Comparison of ENCODE assay signal across 19 mouse cellular contexts in genomic region chr11:20278702-20279101, GRCm38 (mm10). TPM values are rescaled to one million over a fixed set of nuclear protein-coding genes. Genes with fewer than 3 reads are reported as not detected.
DNase-seq lines count a peak whose midpoint lies in the region; ATAC-seq and TF ChIP-seq lines count a peak whose summit lies in the region.
"Had no signal": no experiment of that assay in that cellular context is flagged by ENCODE, and none has a peak within 500 bp of the region (broad histone marks: within the 10 kb centered on the region; RNA-seq: fewer than 3 reads in every experiment).

No protein-coding gene starts in this region.

- H3K36me3 ChIP-seq in hindbrain, embryonic 15.5 days, result no peaks in the 10 kb centered on the region
- no peaks in the 10 kb centered on the region for H3K36me3 ChIP-seq in hindbrain, embryonic 13.5 days
- H3K36me3 ChIP-seq in lung, postnatal 0 days (ENCODE audit: insufficient read depth, low read length), result no peaks in the 10 kb centered on the region
- H3K36me3 ChIP-seq in kidney, postnatal 0 days (ENCODE audit: insufficient read depth, low read length), result no peaks in the 10 kb centered on the region
- no peaks in the 10 kb centered on the region for H3K36me3 ChIP-seq in stomach, embryonic 16.5 days (ENCODE audit: control insufficient read depth, insufficient read depth, low read length)
- H3K36me3 ChIP-seq: embryonic facial prominence, embryonic 15.5 days; limb, embryonic 15.5 days had no signal

- no peaks in the 10 kb centered on the region for H3K9me3 ChIP-seq in hindbrain, embryonic 15.5 days
- H3K9me3 ChIP-seq in hindbrain, embryonic 13.5 days, result no peaks in the 10 kb centered on the region
- H3K9me3 ChIP-seq in lung, postnatal 0 days (ENCODE audit: low read length), result no peaks in the 10 kb centered on the region
- H3K9me3 ChIP-seq in kidney, postnatal 0 days (replicated peaks; ENCODE audit: low read length), result no peaks in the 10 kb centered on the region
- H3K9me3 ChIP-seq in stomach, embryonic 16.5 days (replicated peaks; ENCODE audit: control insufficient read depth, low read length), result no peaks in the 10 kb centered on the region
- H3K9me3 ChIP-seq: embryonic facial prominence, embryonic 15.5 days; limb, embryonic 15.5 days; megakaryocyte, embryonic 14.5 days had no signal

- no peaks in the 10 kb centered on the region for H3K27me3 ChIP-seq in hindbrain, embryonic 15.5 days
- no peaks in the 10 kb centered on the region for H3K27me3 ChIP-seq in hindbrain, embryonic 13.5 days
- no peaks in the 10 kb centered on the region for H3K27me3 ChIP-seq in lung, postnatal 0 days (replicated peaks; ENCODE audit: insufficient read depth, low read length)
- H3K27me3 ChIP-seq in kidney, postnatal 0 days (ENCODE audit: insufficient read depth, low read length), result no peaks in the 10 kb centered on the region
- no peaks in the 10 kb centered on the region for H3K27me3 ChIP-seq in stomach, embryonic 16.5 days (ENCODE audit: control insufficient read depth, insufficient read depth, low read length)
- H3K27me3 ChIP-seq: embryonic facial prominence, embryonic 15.5 days; limb, embryonic 15.5 days; Patski had no signal

- H3K9ac ChIP-seq in hindbrain, embryonic 15.5 days, result no peak overlapping the region
- no peak overlapping the region for H3K9ac ChIP-seq in hindbrain, embryonic 13.5 days
- no peak overlapping the region for H3K9ac ChIP-seq in lung, postnatal 0 days (replicated peaks; ENCODE audit: low read depth)
- no peak overlapping the region for H3K9ac ChIP-seq in kidney, postnatal 0 days (ENCODE audit: low read depth, low read length)
- no peak overlapping the region for H3K9ac ChIP-seq in stomach, embryonic 16.5 days (ENCODE audit: low read length)
- H3K9ac ChIP-seq: embryonic facial prominence, embryonic 15.5 days; limb, embryonic 15.5 days; liver, postnatal 0 days had no signal

- TF ChIP-seq EP300 in lung, postnatal 0 days (IDR thresholded peaks at IDR 0.05), result no peak

- no peak overlapping the region for H3K27ac ChIP-seq in hindbrain, embryonic 15.5 days (replicated peaks)
- no peak overlapping the region for H3K27ac ChIP-seq in hindbrain, embryonic 13.5 days
- H3K27ac ChIP-seq in lung, postnatal 0 days (ENCODE audit: low read length), result no peak overlapping the region
- H3K27ac ChIP-seq in kidney, postnatal 0 days, result no peak overlapping the region
- H3K27ac ChIP-seq in stomach, embryonic 16.5 days (ENCODE audit: low read length), result no peak overlapping the region
- H3K27ac ChIP-seq: embryonic facial prominence, embryonic 15.5 days; limb, embryonic 15.5 days had no signal

- H3K4me3 ChIP-seq in hindbrain, embryonic 15.5 days, result no peak overlapping the region
- H3K4me3 ChIP-seq in hindbrain, embryonic 13.5 days, result no peak overlapping the region
- no peak overlapping the region for H3K4me3 ChIP-seq in lung, postnatal 0 days (ENCODE audit: low read depth, low read length)
- H3K4me3 ChIP-seq in kidney, postnatal 0 days (replicated peaks; ENCODE audit: low read depth, low read length), result no peak overlapping the region
- no peak overlapping the region for H3K4me3 ChIP-seq in stomach, embryonic 16.5 days (replicated peaks; ENCODE audit: low read length)
- H3K4me3 ChIP-seq: embryonic facial prominence, embryonic 15.5 days; limb, embryonic 15.5 days; megakaryocyte, embryonic 14.5 days had no signal

- no peaks in the 10 kb centered on the region for H3K4me1 ChIP-seq in hindbrain, embryonic 15.5 days (replicated peaks)
- H3K4me1 ChIP-seq in hindbrain, embryonic 13.5 days (replicated peaks), result no peaks in the 10 kb centered on the region
- 0 out of 2 replicates have a peak, but pooled peaks cover 2% of the 10 kb centered on the region for H3K4me1 ChIP-seq in lung, postnatal 0 days (ENCODE audit: insufficient read depth, low read depth, low read length)
- no peaks in the 10 kb centered on the region for H3K4me1 ChIP-seq in kidney, postnatal 0 days (replicated peaks; ENCODE audit: insufficient read depth, low read length)
- H3K4me1 ChIP-seq in stomach, embryonic 16.5 days (ENCODE audit: control insufficient read depth, insufficient read depth, low read length), result peaks cover 7% of the 10 kb centered on the region; the same call in 1 of the 2 replicates
- H3K4me1 ChIP-seq: embryonic facial prominence, embryonic 15.5 days; limb, embryonic 15.5 days had no signal

- peak; percentile 47 for DNase-seq in lung, postnatal 0 days (ENCODE audit: low spot score)
- no peak for DNase-seq in lung, postnatal 36 days
- peak; percentile 34 for DNase-seq in kidney, postnatal 0 days (ENCODE audit: low spot score)
- no peak for DNase-seq in adrenal gland, adult 8-10 months
- DNase-seq in adipocyte (ENCODE audit: low spot score), result no peak
- DNase-seq: cerebellum, postnatal 10 days; gastrocnemius, postnatal 14 days; heart, postnatal 14 days; liver, postnatal 0 days had no signal

- TF ChIP-seq CTCF in lung, postnatal 0 days (IDR thresholded peaks at IDR 0.05), result no peak
- no peak for TF ChIP-seq CTCF in kidney, postnatal 0 days (IDR thresholded peaks at IDR 0.05; ENCODE audit: low read depth)

- ATAC-seq in hindbrain, embryonic 15.5 days (ENCODE audit: low FRiP score, low read depth), result peak; percentile 56; the same call in 1 of the 2 replicates
- no peak for ATAC-seq in hindbrain, embryonic 13.5 days (ENCODE audit: low FRiP score)
- ATAC-seq in lung, postnatal 0 days, result peak; percentile 71
- no peak for ATAC-seq in kidney, postnatal 0 days (replicated peaks; ENCODE audit: low FRiP score, low read depth)
- peak; percentile 71; the same call in 1 of the 2 replicates for ATAC-seq in stomach, embryonic 16.5 days (ENCODE audit: insufficient read depth, low FRiP score)
- ATAC-seq: activated CD4-positive, CD25-positive, alpha-beta regulatory T cell, adult 4 months; liver, postnatal 0 days; midbrain, embryonic 16.5 days; Patski had no signal

- 73% methylated on average over 5 of the region's 5 CpGs for WGBS in hindbrain, embryonic 15.5 days
- 75% methylated on average over 5 of the region's 5 CpGs for WGBS in hindbrain, embryonic 13.5 days
- WGBS in lung, postnatal 0 days, result 25% methylated on average over 5 of the region's 5 CpGs
- WGBS in kidney, postnatal 0 days, result 23% methylated on average over 5 of the region's 5 CpGs
- 36% methylated on average over 5 of the region's 5 CpGs for WGBS in stomach, embryonic 16.5 days

- H3K4me2 ChIP-seq in hindbrain, embryonic 15.5 days, result no peak overlapping the region
- no peak overlapping the region for H3K4me2 ChIP-seq in hindbrain, embryonic 13.5 days
- H3K4me2 ChIP-seq in lung, postnatal 0 days (replicated peaks; ENCODE audit: low read depth, low read length), result no peak overlapping the region
- H3K4me2 ChIP-seq in kidney, postnatal 0 days (ENCODE audit: low read length), result no peak overlapping the region
- H3K4me2 ChIP-seq in stomach, embryonic 16.5 days (ENCODE audit: low read depth, low read length), result no peak overlapping the region
- H3K4me2 ChIP-seq: embryonic facial prominence, embryonic 15.5 days; heart, embryonic 11.5 days; limb, embryonic 15.5 days had no signal

RNA-seq across cellular contexts. Expression of gene Cep68, which starts 29.5 kb away (rescaled TPM):
- 27.1 and 30.5 TPM in 2 replicates for polyA plus RNA-seq in hindbrain, embryonic 15.5 days (2015; fragmentation: Nextera tagmentation; extraction: Ambion mirVana)
- 25.8 and 26.2 TPM in 2 replicates for polyA plus RNA-seq in hindbrain, embryonic 13.5 days (2015; fragmentation: Nextera tagmentation; extraction: Ambion mirVana)
- polyA plus RNA-seq in lung, postnatal 0 days (2015; fragmentation: Nextera tagmentation; extraction: Ambion mirVana), result 12.5 and 14.7 TPM in 2 replicates
- polyA plus RNA-seq in kidney, postnatal 0 days (2015; fragmentation: Nextera tagmentation; extraction: Ambion mirVana), result 22.5 and 24.9 TPM in 2 replicates
- 24.7 and 25.6 TPM in 2 replicates for polyA plus RNA-seq in stomach, embryonic 16.5 days (2015; fragmentation: Nextera tagmentation; extraction: Ambion mirVana)
- 10 to 100 TPM; 19.4 to 27.5 (median 26.4) TPM for total RNA-seq in adrenal gland, adult 8-10 months (2022)

RNA-seq across cellular contexts. Expression of gene Slc1a4, which starts 53.8 kb away (rescaled TPM):
- 65.5 and 65.6 TPM in 2 replicates for polyA plus RNA-seq in hindbrain, embryonic 15.5 days (2015; fragmentation: Nextera tagmentation; extraction: Ambion mirVana)
- 39.5 and 40.8 TPM in 2 replicates for polyA plus RNA-seq in hindbrain, embryonic 13.5 days (2015; fragmentation: Nextera tagmentation; extraction: Ambion mirVana)
- polyA plus RNA-seq in lung, postnatal 0 days (2015; fragmentation: Nextera tagmentation; extraction: Ambion mirVana), result 17.5 and 17.7 TPM in 2 replicates
- 4.8 and 5.3 TPM in 2 replicates for polyA plus RNA-seq in kidney, postnatal 0 days (2015; fragmentation: Nextera tagmentation; extraction: Ambion mirVana)
- 18.9 and 21.3 TPM in 2 replicates for polyA plus RNA-seq in stomach, embryonic 16.5 days (2015; fragmentation: Nextera tagmentation; extraction: Ambion mirVana)
- 10 to 100 TPM in 1 of 4 experiments, 1 to 10 TPM in 3; 8.3 to 10.8 (median 9.3) TPM for total RNA-seq in adrenal gland, adult 8-10 months (2022)

Comparison
In these comparisons a context has a peak if more than half of its experiments do, and no peak if none do; other contexts are left out.
1. ATAC-seq: peak in hindbrain, embryonic 15.5 days (single experiment), lung, postnatal 0 days (single experiment) and stomach, embryonic 16.5 days (single experiment); none in hindbrain, embryonic 13.5 days (single experiment) and kidney, postnatal 0 days (single experiment).
2. DNase-seq: peak in lung, postnatal 0 days (single experiment) and kidney, postnatal 0 days (single experiment); none in lung, postnatal 36 days (single experiment), adrenal gland, adult 8-10 months (single experiment) and adipocyte (single experiment).